Mouse (Mus musculus) neural tube, embryonic 11.5 days (tissue): ENCODE data around the gene Rai1. TPM values are rescaled to one million over a fixed set of nuclear protein-coding genes. Genes with fewer than 3 reads are reported as not detected.

Source experiments
- ATAC-seq: fragments of 200-750 bp; cut with Nextera tagmentation; 2 replicates; pipeline ENCODE4 v1.8.0; 2017; ENCODE audit warnings: moderate number of reproducible peaks, mild to moderate bottlenecking, moderate TSS enrichment, moderate library complexity; ENCODE audit not compliant: insufficient read depth, low FRiP score, low TSS enrichment
- DNase-seq: peaks from one replicate; pipeline ENCODE4 v3.0.0-alpha.2; 2015; ENCODE audit warnings: low spot score
- H3K27ac ChIP-seq: fragments of 300-500 bp; sonication (generic); 2 replicates; pipeline ENCODE4 v1.5.1; 2014; ENCODE audit warnings: low read depth, mild to moderate bottlenecking, low read length
- H3K27me3 ChIP-seq: fragments of 300-500 bp; sonication (generic); 2 replicates; pipeline ENCODE4 v1.6.1; 2014; ENCODE audit warnings: mild to moderate bottlenecking, low read length, mixed read lengths; ENCODE audit not compliant: control insufficient read depth, insufficient read depth
- H3K36me3 ChIP-seq: fragments of 300-500 bp; sonication (generic); 2 replicates; pipeline ENCODE4 v1.6.1; 2014; ENCODE audit warnings: mild to moderate bottlenecking, low read length, moderate library complexity, mixed read lengths; ENCODE audit not compliant: control insufficient read depth, insufficient read depth
- H3K4me1 ChIP-seq: fragments of 300-500 bp; sonication (generic); 2 replicates; pipeline ENCODE4 v1.6.1; 2014; ENCODE audit warnings: low read length, mixed read lengths; ENCODE audit not compliant: control insufficient read depth, insufficient read depth
- H3K4me2 ChIP-seq: fragments of 300-500 bp; sonication (generic); 2 replicates; pipeline ENCODE4 v1.6.1; 2014; ENCODE audit warnings: low read depth, mild to moderate bottlenecking, moderate library complexity
- H3K4me3 ChIP-seq: fragments of 300-500 bp; sonication (generic); 2 replicates; pipeline ENCODE4 v1.5.1; 2014; ENCODE audit warnings: low read depth, low read length
- H3K9ac ChIP-seq: fragments of 300-500 bp; sonication (generic); 2 replicates; pipeline ENCODE4 v1.6.1; 2014; ENCODE audit warnings: mild to moderate bottlenecking, low read length
- H3K9me3 ChIP-seq: fragments of 300-500 bp; sonication (generic); 2 replicates; pipeline ENCODE4 v1.6.1; 2016; ENCODE audit warnings: low read length; ENCODE audit not compliant: control insufficient read depth
- WGBS: fragments of 180-500 bp; shearing (Covaris S2); extraction: QIAGEN DNeasy Blood & Tissue Kit; methylation state at CpG from one replicate; pipeline ENCODE4 v1.1.7; 2014; 5-methylcytosine and 5-hydroxymethylcytosine counted together
- polyA plus RNA-seq: library from polyadenylated mRNA; unstranded; fragments of >200 nt; fragmentation: Nextera tagmentation; extraction: Ambion mirVana; gene quantifications from 2 replicates; pipeline ENCODE4 v1.2.1, GENCODE M21; 2014

Rai1 gene
- polyA plus RNA-seq, 1 experiment from 2014 or later = 28.5 TPM

DNA sequence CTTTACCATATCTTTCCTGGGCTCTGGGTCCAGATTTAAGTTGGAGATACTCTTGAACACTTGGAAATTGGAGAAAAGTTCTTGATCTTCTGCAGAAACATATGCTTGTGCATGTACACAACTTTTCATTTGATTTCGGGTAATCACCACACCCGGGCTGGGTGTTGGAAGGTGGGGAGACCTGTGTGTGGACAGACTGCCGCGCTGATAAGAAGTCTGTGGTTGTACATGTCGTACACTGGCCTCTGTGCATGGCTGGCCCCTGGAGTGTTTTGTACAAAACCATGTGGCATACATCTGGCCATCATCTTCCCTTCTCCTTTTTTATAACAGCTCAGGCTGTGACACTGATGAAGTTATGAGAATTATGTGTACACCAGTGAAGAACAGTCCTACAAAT lies 55.1 kb downstream of the Rai1 start:
- no peak overlapping the region for H3K27ac ChIP-seq
- H3K4me2 ChIP-seq = no peak overlapping the region
- H3K4me3 ChIP-seq = no peak overlapping the region
- no peaks in the 10 kb centered on the region for H3K9me3 ChIP-seq
- H3K9ac ChIP-seq = no peak overlapping the region
- 82% methylated on average over 5 of the region's 5 CpGs for WGBS
- DNase-seq (no peak), ATAC-seq (no peak)
- H3K4me1 ChIP-seq = peaks cover 11% of the 10 kb centered on the region
- no peaks in the 10 kb centered on the region; the same call in none of the 2 replicates for H3K36me3 ChIP-seq
- no peaks in the 10 kb centered on the region for H3K27me3 ChIP-seq

DNA sequence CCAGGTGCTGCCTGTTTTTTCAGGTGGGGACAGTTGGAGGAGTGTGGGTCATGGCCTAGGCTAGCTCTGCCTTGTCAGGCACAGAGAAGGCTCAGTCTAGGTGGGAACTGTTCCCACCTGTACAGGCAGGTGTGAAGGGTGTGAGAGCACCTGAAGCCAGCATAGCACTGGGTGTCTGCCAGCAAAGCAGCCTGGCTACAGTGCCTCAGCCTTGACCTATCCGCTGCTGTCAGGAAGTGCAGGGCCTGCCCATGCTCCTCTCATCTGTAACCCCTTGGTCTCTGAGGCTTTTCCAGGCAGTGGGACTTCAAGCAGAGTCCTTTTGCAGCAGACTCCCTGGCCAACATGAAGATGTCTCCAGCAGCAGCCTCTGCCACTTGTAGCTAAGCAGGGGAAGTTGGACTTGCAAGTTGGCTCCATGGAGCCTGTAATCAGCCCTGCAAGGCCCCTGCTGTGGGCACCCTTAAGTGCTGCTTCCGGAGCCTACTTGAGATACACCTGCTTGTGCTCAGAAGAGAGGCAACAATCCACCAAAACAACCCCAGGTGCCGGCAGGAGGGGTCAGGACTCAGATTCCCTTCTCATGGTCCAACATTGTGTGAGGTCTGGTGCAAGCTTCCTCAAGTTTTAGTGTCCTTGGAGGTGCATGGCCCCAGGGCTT lies 55.8 kb downstream of the Rai1 start:
- Histone ChIP-seq H3K4me2 (no peak overlapping the region), H3K27me3 (no peaks in the 10 kb centered on the region), H3K27ac (0 out of 2 replicates have a peak overlapping the region, but pooled peaks have one; percentile 11), H3K36me3 (no peaks in the 10 kb centered on the region; the same call in none of the 2 replicates), H3K4me3 (no peak overlapping the region), H3K9ac (no peak overlapping the region), H3K9me3 (no peaks in the 10 kb centered on the region), H3K4me1 (peaks cover 11% of the 10 kb centered on the region)
- ATAC-seq (no peak), DNase-seq (no peak)
- 75% methylated on average over 3 of the region's 3 CpGs for WGBS

DNA sequence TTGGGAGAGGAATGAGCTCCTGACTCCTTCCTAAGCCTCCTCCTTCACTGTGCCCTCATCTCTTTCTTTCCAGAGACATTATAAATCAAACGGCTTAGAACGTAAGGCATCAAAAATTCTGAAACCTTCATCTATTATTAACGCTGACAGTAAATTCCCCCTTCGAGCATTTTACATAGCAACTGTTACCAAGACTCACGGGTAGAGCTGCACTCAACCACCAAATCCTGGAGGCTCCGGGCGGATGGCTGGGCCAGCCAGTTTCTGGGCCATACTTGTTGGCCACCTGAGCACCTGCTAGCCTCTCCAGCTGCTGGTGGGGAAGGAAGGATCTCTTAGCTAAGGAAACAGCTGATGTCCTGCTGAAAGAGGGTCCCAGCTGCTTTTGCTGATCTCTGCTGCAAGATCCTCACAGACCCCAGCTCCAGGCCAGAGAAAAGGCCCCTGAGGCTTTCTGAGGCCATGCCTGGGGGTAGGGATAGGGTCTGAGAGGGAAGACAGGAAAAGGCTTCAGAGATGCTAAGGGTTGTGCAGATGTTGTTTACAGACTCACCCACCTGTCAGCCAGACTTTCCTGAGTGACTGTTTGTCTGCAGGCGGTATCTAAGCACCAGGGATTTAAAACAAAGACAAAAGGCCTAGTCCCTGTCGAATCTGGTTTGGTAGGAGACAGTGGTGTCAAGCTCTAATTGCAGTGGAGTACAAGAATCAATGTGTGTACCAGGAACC lies 56.5 kb downstream of the Rai1 start:
- no peak overlapping the region for H3K4me2 ChIP-seq
- H3K27ac ChIP-seq = peak overlapping the region; percentile 37; the same call in 1 of the 2 replicates
- ATAC-seq (no peak), DNase-seq (no peak)
- no peaks in the 10 kb centered on the region for H3K27me3 ChIP-seq
- H3K36me3 ChIP-seq = no peaks in the 10 kb centered on the region; the same call in none of the 2 replicates
- 75% methylated on average over 9 of the region's 9 CpGs for WGBS
- no peak overlapping the region for H3K9ac ChIP-seq
- H3K4me1 ChIP-seq = peaks cover 11% of the 10 kb centered on the region
- H3K9me3 ChIP-seq = no peaks in the 10 kb centered on the region
- no peak overlapping the region for H3K4me3 ChIP-seq

DNA sequence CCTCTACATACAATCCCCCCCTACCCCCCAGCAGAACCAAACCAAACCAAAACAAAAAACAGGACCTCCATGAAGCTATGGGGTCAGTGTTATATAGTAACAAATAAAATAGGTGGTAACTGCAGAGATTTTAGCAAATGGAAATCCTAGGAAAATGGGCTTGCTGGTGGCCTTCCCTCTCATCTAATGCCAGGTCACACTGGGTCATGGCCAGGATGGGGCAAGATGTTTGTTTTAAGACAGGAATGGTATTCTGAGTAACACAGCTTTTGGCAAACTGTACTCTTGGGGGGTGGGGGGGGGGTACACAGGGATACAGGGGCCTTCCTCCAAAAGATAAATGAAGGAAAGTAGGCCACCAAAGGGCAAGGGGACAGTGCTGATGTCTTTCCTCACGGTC lies 57.7 kb downstream of the Rai1 start:
- Histone ChIP-seq H3K4me1 (peaks cover 11% of the 10 kb centered on the region), H3K36me3 (no peaks in the 10 kb centered on the region; the same call in none of the 2 replicates), H3K27ac (no peak overlapping the region), H3K4me2 (no peak overlapping the region), H3K9ac (no peak overlapping the region), H3K4me3 (no peak overlapping the region), H3K27me3 (no peaks in the 10 kb centered on the region), H3K9me3 (no peaks in the 10 kb centered on the region)
- no peak for ATAC-seq
- no peak for DNase-seq
- WGBS = 100% methylated on average over 1 of the region's 1 CpGs

DNA sequence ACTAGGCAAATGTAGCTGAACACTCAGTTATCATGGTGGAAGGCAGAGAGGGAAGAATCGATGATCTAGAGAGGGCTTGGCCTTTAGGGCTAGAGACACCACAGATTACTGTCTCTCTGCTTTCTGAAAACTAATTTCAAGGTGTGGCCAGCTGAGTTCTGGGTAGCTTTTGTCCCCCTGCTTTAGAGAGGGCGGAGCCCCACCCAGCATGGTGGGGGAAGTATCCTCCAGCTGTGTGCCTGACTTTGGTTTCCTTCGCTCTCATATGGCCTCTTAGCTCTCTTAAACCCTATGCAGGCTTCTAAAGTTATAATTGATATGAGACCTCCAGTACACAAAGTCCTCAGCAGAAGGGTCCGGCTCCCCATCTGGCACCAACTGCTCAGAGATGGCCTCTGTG lies 58.5 kb downstream of the Rai1 start:
- Histone ChIP-seq H3K27ac (no peak overlapping the region), H3K4me3 (no peak overlapping the region), H3K9me3 (no peaks in the 10 kb centered on the region), H3K4me1 (peaks cover 17% of the 10 kb centered on the region), H3K9ac (no peak overlapping the region), H3K4me2 (no peak overlapping the region), H3K27me3 (no peaks in the 10 kb centered on the region), H3K36me3 (no peaks in the 10 kb centered on the region; the same call in none of the 2 replicates)
- no peak for DNase-seq
- no peak for ATAC-seq
- 88% methylated on average over 4 of the region's 4 CpGs for WGBS

DNA sequence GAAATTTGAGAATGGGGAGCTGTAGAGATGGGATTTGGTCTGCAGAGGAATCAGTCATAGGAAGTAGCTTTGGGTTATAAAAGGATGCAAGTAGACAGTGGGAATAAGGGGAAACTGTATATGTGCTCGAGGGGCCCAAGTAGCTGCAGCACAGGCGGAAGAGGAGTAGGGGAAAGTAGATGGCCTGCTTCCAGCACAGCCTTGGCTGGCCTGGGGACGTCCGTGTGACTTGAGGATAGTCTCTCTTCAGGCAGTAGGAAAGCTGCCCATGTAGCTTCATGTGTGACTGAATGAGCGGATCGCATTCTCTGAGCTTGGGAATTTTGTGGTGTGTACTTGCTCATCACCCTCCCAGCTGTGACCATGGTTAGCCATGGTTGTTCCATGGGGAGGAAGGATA lies 59.6 kb downstream of the Rai1 start:
- peaks cover 21% of the 10 kb centered on the region for H3K4me1 ChIP-seq
- no peak for ATAC-seq
- no peak overlapping the region for H3K9ac ChIP-seq
- no peaks in the 10 kb centered on the region for H3K27me3 ChIP-seq
- 95% methylated on average over 6 of the region's 6 CpGs for WGBS
- H3K9me3 ChIP-seq = no peaks in the 10 kb centered on the region
- DNase-seq = no peak
- no peak overlapping the region for H3K4me2 ChIP-seq
- no peak overlapping the region for H3K27ac ChIP-seq
- H3K36me3 ChIP-seq = no peaks in the 10 kb centered on the region; the same call in none of the 2 replicates
- H3K4me3 ChIP-seq = no peak overlapping the region

DNA sequence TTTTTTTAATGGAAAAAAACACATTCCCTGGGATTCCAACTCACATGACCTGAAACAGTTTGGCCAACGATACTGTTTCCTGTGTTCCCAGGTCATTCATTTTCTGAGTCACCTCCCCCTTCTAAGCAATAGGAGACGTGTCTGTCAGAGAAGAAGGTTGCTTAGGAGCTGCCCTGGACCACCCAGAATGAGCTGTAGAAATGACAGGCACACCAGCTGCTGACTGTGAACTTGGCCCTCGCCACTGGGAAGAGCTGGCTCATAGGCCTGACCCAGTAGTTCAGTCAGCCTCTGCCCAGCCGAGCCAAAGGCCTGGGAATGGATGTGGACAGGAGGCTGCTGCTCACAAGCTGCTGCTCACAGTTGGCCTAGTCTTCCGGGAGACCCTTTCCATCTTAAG lies 60.3 kb downstream of the Rai1 start:
- no peak overlapping the region for H3K9ac ChIP-seq
- no peak overlapping the region for H3K27ac ChIP-seq
- H3K4me3 ChIP-seq = no peak overlapping the region
- no peak for ATAC-seq
- H3K4me2 ChIP-seq = no peak overlapping the region
- no peaks in the 10 kb centered on the region for H3K27me3 ChIP-seq
- no peaks in the 10 kb centered on the region; the same call in none of the 2 replicates for H3K36me3 ChIP-seq
- 48% methylated on average over 5 of the region's 5 CpGs for WGBS
- H3K9me3 ChIP-seq = no peaks in the 10 kb centered on the region
- DNase-seq = peak; percentile 33
- H3K4me1 ChIP-seq = peaks cover 21% of the 10 kb centered on the region

DNA sequence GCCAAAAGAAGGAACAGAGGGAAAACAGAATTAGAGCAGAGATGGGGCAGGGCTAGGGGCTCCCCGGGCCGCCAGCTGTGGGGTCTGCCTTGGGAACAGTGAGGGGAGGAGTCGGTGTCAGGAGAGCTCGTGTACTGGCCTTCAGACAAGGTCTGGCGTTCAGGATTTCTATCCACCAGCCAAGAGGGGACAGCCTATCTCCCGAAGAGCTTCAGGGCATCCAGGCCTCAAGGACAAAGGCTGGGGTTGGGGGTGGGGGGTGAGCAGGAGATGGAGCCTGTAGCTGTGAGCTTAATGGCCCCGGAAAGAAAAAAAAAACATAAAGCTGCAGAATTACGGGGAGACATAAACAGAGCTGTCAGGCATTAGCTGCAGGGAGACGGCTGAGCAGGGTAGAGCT lies 64.0 kb downstream of the Rai1 start:
- Histone ChIP-seq H3K27ac (peak overlapping the region; percentile 56; the same call in 1 of the 2 replicates), H3K27me3 (no peaks in the 10 kb centered on the region), H3K36me3 (no peaks in the 10 kb centered on the region), H3K9me3 (no peaks in the 10 kb centered on the region), H3K4me3 (no peak overlapping the region), H3K4me2 (no peak overlapping the region), H3K9ac (no peak overlapping the region), H3K4me1 (peaks cover 16% of the 10 kb centered on the region)
- ATAC-seq (no peak), DNase-seq (no peak)
- WGBS = 45% methylated on average over 9 of the region's 9 CpGs

DNA sequence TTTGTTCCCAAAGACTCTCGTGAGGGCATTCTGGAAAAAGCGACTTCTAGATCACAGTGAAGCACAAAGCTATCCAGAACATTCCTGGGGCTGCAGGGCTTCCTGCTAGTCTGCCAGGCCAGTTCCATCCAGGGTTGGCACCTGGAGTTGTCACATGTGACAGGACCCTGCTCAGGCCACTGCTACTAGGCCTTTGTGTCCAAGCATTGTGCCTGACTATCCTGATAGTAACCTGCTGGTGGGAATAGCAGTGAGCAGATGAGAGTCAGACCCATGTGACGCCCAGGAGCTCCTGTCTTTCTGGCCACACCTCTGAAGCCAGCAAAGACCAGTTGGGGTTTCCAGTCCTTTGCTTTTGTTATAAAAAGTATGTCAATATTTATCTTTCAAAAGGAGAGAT lies 67.3 kb downstream of the Rai1 start:
- Histone ChIP-seq H3K9me3 (no peaks in the 10 kb centered on the region), H3K36me3 (no peaks in the 10 kb centered on the region), H3K27me3 (no peaks in the 10 kb centered on the region), H3K4me3 (no peak overlapping the region), H3K4me1 (peaks cover 37% of the 10 kb centered on the region), H3K9ac (no peak overlapping the region), H3K27ac (no peak overlapping the region), H3K4me2 (no peak overlapping the region)
- no peak for ATAC-seq
- DNase-seq = no peak
- 84% methylated on average over 3 of the region's 3 CpGs for WGBS
